Mouse (Mus musculus) hindbrain, embryonic 10.5 days (tissue): ENCODE measurements around the gene Catsperd. TPM values are rescaled to one million over a fixed set of nuclear protein-coding genes. Genes with fewer than 3 reads are reported as not detected.

Source experiments
- polyA plus RNA-seq: library from polyadenylated mRNA; unstranded; fragments of >200 nt; fragmentation: Nextera tagmentation; extraction: Ambion mirVana; gene quantifications from 2 replicates; pipeline ENCODE4 v1.2.1, GENCODE M21; 2016

Catsperd gene
- polyA plus RNA-seq, 1 experiment from 2014 or later = 0.95 TPM

Other genes with a start within 250 kb of the Catsperd start
- 109 and 172 TPM in 2 replicates for gene Ptprs, start 151.7 kb upstream of the Catsperd start, polyA plus RNA-seq
- gene Znrf4, start 115.7 kb upstream of the Catsperd start, polyA plus RNA-seq = not detected in 2 replicates
- 0.30 and 0.92 TPM in 2 replicates for gene Gm20219, start 73.8 kb upstream of the Catsperd start, polyA plus RNA-seq
- 83.6 and 98.7 TPM in 2 replicates for gene Safb2, start 43.6 kb upstream of the Catsperd start, polyA plus RNA-seq
- gene Safb, start 43.3 kb upstream of the Catsperd start, polyA plus RNA-seq = 119 and 146 TPM in 2 replicates
- gene 2410015M20Rik, start 18.4 kb upstream of the Catsperd start, polyA plus RNA-seq = 197 and 220 TPM in 2 replicates
- 1,369 and 1,471 TPM in 2 replicates for gene Rpl36, start 14.7 kb upstream of the Catsperd start, polyA plus RNA-seq
- 52.9 and 54.6 TPM in 2 replicates for gene Lonp1, start 1.3 kb upstream of the Catsperd start, polyA plus RNA-seq
- 130 and 139 TPM in 2 replicates for gene Ranbp3, start 45.2 kb downstream of the Catsperd start, polyA plus RNA-seq
- 398 and 446 TPM in 2 replicates for gene Ndufa11, start 89.6 kb downstream of the Catsperd start, polyA plus RNA-seq
- 12.7 and 18.6 TPM in 2 replicates for gene Vmac, start 89.9 kb downstream of the Catsperd start, polyA plus RNA-seq
- 4.4 and 5.1 TPM in 2 replicates for gene Nrtn, start 129.4 kb downstream of the Catsperd start, polyA plus RNA-seq
- gene Dus3l, start 136.6 kb downstream of the Catsperd start, polyA plus RNA-seq = 44.1 and 47.6 TPM in 2 replicates
- 1.3 TPM in 2 replicates for gene Prr22, start 142.1 kb downstream of the Catsperd start, polyA plus RNA-seq
- 10.9 and 13.8 TPM in 2 replicates for gene Rfx2, start 202.9 kb downstream of the Catsperd start, polyA plus RNA-seq
- gene Acsbg2, start 246.3 kb downstream of the Catsperd start, polyA plus RNA-seq = not detected in 2 replicates
- gene 1700061G19Rik, start 247.3 kb downstream of the Catsperd start, polyA plus RNA-seq = 0.54 and 0.63 TPM in 2 replicates